Mouse (Mus musculus) heart, postnatal 0 days (tissue): Measurements from ENCODE around the gene Plcb4.

Experiments used
- CTCF ChIP-seq: IDR thresholded peaks from 2 replicates; pipeline ENCODE4 v1.5.1; 2016; ENCODE audit warnings: antibody characterized with exemption, control low read depth, low read depth
- EP300 ChIP-seq: IDR thresholded peaks from 2 replicates; pipeline ENCODE4 v1.6.1; 2016; ENCODE audit warnings: antibody characterized with exemption, low read depth

GRCm38 (mm10) chr2:135957689-135958088, 298.9 kb downstream of the Plcb4 start:
- TF ChIP-seq CTCF (peak; percentile 77), EP300 (no peak)
